Mouse (Mus musculus): ENCODE data around the gene Fam168a. TPM values are rescaled to one million over a fixed set of nuclear protein-coding genes. Genes with fewer than 3 reads are reported as not detected.
A peak's percentile ranks its signal among the peaks of the same experiment; 100 is the strongest.

Fam168a gene
- polyA plus RNA-seq, 1 experiment from 2014 or later: 15.5 TPM

GRCm38 (mm10) chr7:100762726-100763125 is 56.3 kb downstream of the Fam168a start:
- no peak overlapping the region for H3K4me3 ChIP-seq (ENCODE audit: low read depth, low read length)
- no peak overlapping the region for H3K9ac ChIP-seq (ENCODE audit: low read length)
- H3K4me1 ChIP-seq (replicated peaks; ENCODE audit: control insufficient read depth, insufficient read depth): no peaks in the 10 kb centered on the region
- no peak overlapping the region for H3K4me2 ChIP-seq (replicated peaks; ENCODE audit: low read depth)
- H3K9me3 ChIP-seq (ENCODE audit: control insufficient read depth, low read length): no peaks in the 10 kb centered on the region
- ATAC-seq (ENCODE audit: low FRiP score, low TSS enrichment) (no peak), DNase-seq (ENCODE audit: low spot score) (no peak)
- no peak for TF ChIP-seq CTCF (IDR thresholded peaks at IDR 0.05; ENCODE audit: low read depth)
- no peak for TF ChIP-seq EP300 (optimal IDR thresholded peaks at IDR 0.05)
- no peaks in the 10 kb centered on the region; the same call in 1 of the 2 replicates for H3K36me3 ChIP-seq (ENCODE audit: control insufficient read depth, insufficient read depth, low read length)
- no peaks in the 10 kb centered on the region for H3K27me3 ChIP-seq (ENCODE audit: control insufficient read depth, insufficient read depth, low read length)
- H3K27ac ChIP-seq (replicated peaks): no peak overlapping the region

GRCm38 (mm10) chr7:100767568-100767967 is 61.1 kb downstream of the Fam168a start:
- WGBS: 35% methylated on average over 3 of the region's 3 CpGs
- H3K9ac ChIP-seq (ENCODE audit: low read length): no peak overlapping the region
- DNase-seq (ENCODE audit: low spot score) (no peak), ATAC-seq (ENCODE audit: low FRiP score, low TSS enrichment) (no peak)
- TF ChIP-seq EP300 (optimal IDR thresholded peaks at IDR 0.05) (no peak), CTCF (IDR thresholded peaks at IDR 0.05; ENCODE audit: low read depth) (no peak)
- no peaks in the 10 kb centered on the region for H3K4me1 ChIP-seq (replicated peaks; ENCODE audit: control insufficient read depth, insufficient read depth)
- no peaks in the 10 kb centered on the region for H3K9me3 ChIP-seq (ENCODE audit: control insufficient read depth, low read length)
- no peaks in the 10 kb centered on the region for H3K36me3 ChIP-seq (ENCODE audit: control insufficient read depth, insufficient read depth, low read length)
- H3K4me2 ChIP-seq (replicated peaks; ENCODE audit: low read depth): no peak overlapping the region
- H3K4me3 ChIP-seq (ENCODE audit: low read depth, low read length): no peak overlapping the region
- H3K27ac ChIP-seq (replicated peaks): no peak overlapping the region
- no peaks in the 10 kb centered on the region for H3K27me3 ChIP-seq (ENCODE audit: control insufficient read depth, insufficient read depth, low read length)

- Histone ChIP-seq H3K27me3 (ENCODE audit: control insufficient read depth, insufficient read depth, low read length) (no peaks in the 10 kb centered on the region), H3K4me2 (replicated peaks; ENCODE audit: low read depth) (no peak overlapping the region), H3K4me3 (ENCODE audit: low read depth, low read length) (no peak overlapping the region), H3K9ac (ENCODE audit: low read length) (no peak overlapping the region), H3K27ac (replicated peaks) (no peak overlapping the region), H3K36me3 (ENCODE audit: control insufficient read depth, insufficient read depth, low read length) (no peaks in the 10 kb centered on the region), H3K4me1 (replicated peaks; ENCODE audit: control insufficient read depth, insufficient read depth) (no peaks in the 10 kb centered on the region), H3K9me3 (ENCODE audit: control insufficient read depth, low read length) (no peaks in the 10 kb centered on the region)
- TF ChIP-seq CTCF (IDR thresholded peaks at IDR 0.05; ENCODE audit: low read depth) (no peak), EP300 (optimal IDR thresholded peaks at IDR 0.05) (no peak)
- 87% methylated on average over 3 of the region's 3 CpGs for WGBS
- ATAC-seq (ENCODE audit: low FRiP score, low TSS enrichment) (no peak), DNase-seq (ENCODE audit: low spot score) (no peak)
Observed at GRCm38 (mm10) chr7:100768009-100768408, 61.6 kb downstream of the Fam168a start.

- Histone ChIP-seq H3K4me1 (replicated peaks; ENCODE audit: control insufficient read depth, insufficient read depth) (no peaks in the 10 kb centered on the region), H3K4me3 (ENCODE audit: low read depth, low read length) (no peak overlapping the region), H3K9ac (ENCODE audit: low read length) (no peak overlapping the region), H3K36me3 (ENCODE audit: control insufficient read depth, insufficient read depth, low read length) (no peaks in the 10 kb centered on the region), H3K9me3 (ENCODE audit: control insufficient read depth, low read length) (no peaks in the 10 kb centered on the region), H3K4me2 (replicated peaks; ENCODE audit: low read depth) (no peak overlapping the region), H3K27me3 (ENCODE audit: control insufficient read depth, insufficient read depth, low read length) (no peaks in the 10 kb centered on the region), H3K27ac (replicated peaks) (no peak overlapping the region)
- ATAC-seq (ENCODE audit: low FRiP score, low TSS enrichment): no peak
- no peak for TF ChIP-seq EP300 (optimal IDR thresholded peaks at IDR 0.05)
- TF ChIP-seq CTCF (IDR thresholded peaks at IDR 0.05; ENCODE audit: low read depth): no peak
- 85% methylated on average over 7 of the region's 7 CpGs for WGBS
- no peak for DNase-seq (ENCODE audit: low spot score)
Observed at GRCm38 (mm10) chr7:100769534-100770083, 63.2 kb downstream of the Fam168a start.

- no peak overlapping the region for H3K4me3 ChIP-seq (ENCODE audit: low read depth, low read length)
- no peak overlapping the region for H3K4me2 ChIP-seq (replicated peaks; ENCODE audit: low read depth)
- no peak overlapping the region for H3K9ac ChIP-seq (ENCODE audit: low read length)
- TF ChIP-seq CTCF (IDR thresholded peaks at IDR 0.05; ENCODE audit: low read depth): no peak
- TF ChIP-seq EP300 (optimal IDR thresholded peaks at IDR 0.05): no peak
- 78% methylated on average over 2 of the region's 2 CpGs for WGBS
- H3K27me3 ChIP-seq (ENCODE audit: control insufficient read depth, insufficient read depth, low read length): no peaks in the 10 kb centered on the region
- no peaks in the 10 kb centered on the region for H3K36me3 ChIP-seq (ENCODE audit: control insufficient read depth, insufficient read depth, low read length)
- H3K27ac ChIP-seq (replicated peaks): no peak overlapping the region
- no peak for ATAC-seq (ENCODE audit: low FRiP score, low TSS enrichment)
- no peak for DNase-seq (ENCODE audit: low spot score)
- H3K9me3 ChIP-seq (ENCODE audit: control insufficient read depth, low read length): no peaks in the 10 kb centered on the region
- H3K4me1 ChIP-seq (replicated peaks; ENCODE audit: control insufficient read depth, insufficient read depth): no peaks in the 10 kb centered on the region
Observed at GRCm38 (mm10) chr7:100770669-100771341, 64.4 kb downstream of the Fam168a start.

- Histone ChIP-seq H3K27me3 (ENCODE audit: control insufficient read depth, insufficient read depth, low read length) (no peaks in the 10 kb centered on the region), H3K9me3 (ENCODE audit: control insufficient read depth, low read length) (no peaks in the 10 kb centered on the region), H3K4me3 (ENCODE audit: low read depth, low read length) (no peak overlapping the region), H3K4me2 (replicated peaks; ENCODE audit: low read depth) (no peak overlapping the region), H3K9ac (ENCODE audit: low read length) (no peak overlapping the region), H3K36me3 (ENCODE audit: control insufficient read depth, insufficient read depth, low read length) (no peaks in the 10 kb centered on the region), H3K4me1 (replicated peaks; ENCODE audit: control insufficient read depth, insufficient read depth) (no peaks in the 10 kb centered on the region), H3K27ac (replicated peaks) (no peak overlapping the region)
- TF ChIP-seq EP300 (optimal IDR thresholded peaks at IDR 0.05) (no peak), CTCF (IDR thresholded peaks at IDR 0.05; ENCODE audit: low read depth) (peak; percentile 56)
- DNase-seq (ENCODE audit: low spot score): no peak
- 94% methylated on average over 1 of the region's 1 CpGs for WGBS
- no peak for ATAC-seq (ENCODE audit: low FRiP score, low TSS enrichment)
Observed at GRCm38 (mm10) chr7:100774189-100774588, 67.8 kb downstream of the Fam168a start.
